Mouse (Mus musculus) left cerebral cortex, adult 8-10 months (tissue): ENCODE results near the gene Slmap. TPM values are rescaled to one million over a fixed set of nuclear protein-coding genes. Genes with fewer than 3 reads are reported as not detected.
A peak's percentile ranks its signal among the peaks of the same experiment; 100 is the strongest.
"Not testable (repeated sequence)": the region's sequence is repeated elsewhere in the genome, so short reads cannot be mapped to it uniquely, and the experiment has no call there.

ENCODE experiments used
- DNase-seq, 2 experiments: peaks; one replicate each; pipeline ENCODE4 v3.0.0; 2022; ENCODE audit warnings: low spot score in 2 of 2
- total RNA-seq, 4 experiments: library from RNA; stranded (reverse); gene quantifications; 2 replicates each; pipeline ENCODE4 v1.2.4; 2022

Gene Slmap
- total RNA-seq = 100 to 1,000 TPM; 111 to 125 (median 119) TPM

DNA sequence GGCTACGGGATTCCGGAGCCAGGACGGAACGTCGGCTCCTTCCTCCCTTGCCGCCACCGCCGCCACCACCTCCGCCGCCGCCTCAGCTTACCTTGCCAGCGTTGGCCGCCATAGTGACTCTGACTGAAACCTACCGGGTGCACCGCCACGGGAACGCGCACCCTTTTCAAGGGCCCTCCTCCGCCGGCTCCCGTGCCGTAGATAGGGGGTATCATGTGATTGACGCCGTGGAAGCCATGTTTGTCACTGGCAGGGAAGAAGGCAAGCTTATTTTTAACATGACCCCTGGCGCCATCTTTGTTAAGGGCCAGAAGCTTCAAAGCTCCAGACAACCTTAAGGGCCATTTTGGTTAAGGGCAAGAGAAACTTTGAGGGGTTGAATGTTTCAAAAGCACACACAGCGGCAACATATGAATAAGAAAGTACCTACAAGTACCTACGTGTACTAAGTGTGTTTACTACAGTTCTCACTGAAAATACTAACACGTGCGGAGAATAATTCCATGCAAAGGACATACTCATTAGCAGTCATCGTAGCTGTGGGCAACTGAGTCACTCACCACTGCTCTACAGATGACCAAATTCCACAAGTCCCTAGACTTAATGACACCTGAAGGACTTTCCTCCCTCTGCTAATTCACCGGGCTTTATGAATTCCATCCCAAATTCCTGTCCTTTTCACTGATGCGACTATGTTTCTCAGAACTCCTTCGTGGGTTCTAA, at the start of gene Slmap:
Gene Slmap, minus strand, starts transcription at position 175 of the 723 bp plus-strand sequence.
- DNase-seq = peak; percentile 98 to 99

DNA sequence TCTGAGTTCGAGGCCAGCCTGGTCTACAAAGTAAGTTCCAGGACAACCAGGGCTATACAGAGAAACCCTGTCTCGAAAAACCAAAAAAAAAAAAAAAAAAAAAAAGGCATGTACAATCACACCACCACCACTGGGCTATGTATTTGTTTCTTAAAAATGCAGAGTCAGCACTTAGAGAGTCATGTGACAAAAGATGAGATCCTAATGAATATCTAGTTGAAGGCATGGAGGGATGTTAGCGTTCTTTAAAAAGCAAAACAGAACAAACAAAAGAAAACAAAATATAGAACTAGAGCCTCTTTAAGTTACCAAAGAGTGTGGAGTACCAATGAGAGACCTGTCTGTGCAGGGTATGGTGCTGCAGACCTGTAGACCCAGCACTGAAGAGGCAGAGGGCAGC, 48.9 kb upstream of the Slmap start:
- DNase-seq = no peak

DNA sequence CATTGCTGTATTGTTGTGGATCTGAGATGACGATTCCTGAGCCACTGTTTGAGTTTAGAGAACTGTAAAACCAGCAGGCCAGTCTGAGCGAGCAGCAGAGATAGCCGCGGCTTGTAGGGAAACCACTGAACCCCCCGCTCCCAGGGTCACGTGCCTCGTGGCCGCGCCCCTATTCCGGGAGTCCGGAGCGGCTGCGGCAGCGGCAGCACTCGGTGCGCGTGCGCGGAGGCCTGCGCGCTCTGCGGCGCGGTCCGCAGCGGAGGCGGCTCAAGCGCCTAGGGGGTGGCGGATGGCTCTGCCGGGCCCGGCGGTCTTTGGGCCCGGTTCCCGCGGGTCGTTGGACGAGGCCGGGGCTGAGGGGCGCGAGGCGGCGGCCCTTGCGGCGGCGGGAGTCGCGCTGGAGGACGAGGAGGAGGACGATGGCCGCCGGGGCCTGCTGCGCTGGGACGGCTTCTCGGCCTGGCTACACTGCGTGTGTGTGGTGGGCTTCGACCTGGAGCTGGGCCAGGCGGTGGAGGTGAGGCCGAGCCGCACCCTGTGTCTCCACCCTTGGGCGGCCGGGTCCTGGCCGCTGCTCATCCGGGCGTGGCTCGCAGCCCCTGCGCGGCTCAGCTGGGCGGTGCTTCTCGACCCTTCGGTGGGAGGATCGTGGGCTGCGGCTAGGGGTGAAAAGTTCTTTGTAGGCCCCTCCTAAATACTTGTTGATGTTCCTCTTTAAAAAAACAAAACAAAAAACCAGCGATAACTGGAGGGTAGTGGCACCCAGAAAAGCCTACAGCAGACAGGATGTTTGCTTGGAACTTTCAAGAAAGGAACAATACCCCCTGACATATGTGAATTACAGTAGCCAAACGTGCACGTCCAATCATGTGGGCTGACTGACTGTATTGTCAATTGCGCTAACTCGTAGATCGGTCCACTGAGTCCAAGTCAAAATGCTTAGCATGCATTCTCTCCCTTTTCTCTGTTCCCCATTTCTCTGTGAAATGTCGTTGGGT, 44.9 kb upstream of the Slmap start:
- DNase-seq = peak; percentile 59 to 84

DNA sequence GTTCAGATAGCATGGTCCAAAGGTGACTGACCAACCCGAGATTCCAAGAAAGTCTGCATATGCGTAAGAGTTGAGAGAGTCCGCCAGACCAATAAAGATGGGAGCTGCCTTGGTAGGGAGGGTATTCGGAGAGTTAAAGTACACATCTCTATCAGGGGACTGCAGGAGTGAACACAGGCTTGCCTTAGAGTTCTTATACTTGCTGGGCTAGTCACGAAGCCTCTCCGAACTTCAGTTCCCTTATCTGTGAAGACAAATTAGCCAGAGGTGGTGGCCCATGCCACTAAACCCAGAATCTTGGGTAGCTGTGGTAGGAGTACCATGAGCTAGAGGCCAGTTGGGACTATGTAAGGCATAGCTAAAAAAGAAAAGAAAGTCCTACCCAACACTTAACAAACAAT, 44.1 kb upstream of the Slmap start:
- DNase-seq = no peak

DNA sequence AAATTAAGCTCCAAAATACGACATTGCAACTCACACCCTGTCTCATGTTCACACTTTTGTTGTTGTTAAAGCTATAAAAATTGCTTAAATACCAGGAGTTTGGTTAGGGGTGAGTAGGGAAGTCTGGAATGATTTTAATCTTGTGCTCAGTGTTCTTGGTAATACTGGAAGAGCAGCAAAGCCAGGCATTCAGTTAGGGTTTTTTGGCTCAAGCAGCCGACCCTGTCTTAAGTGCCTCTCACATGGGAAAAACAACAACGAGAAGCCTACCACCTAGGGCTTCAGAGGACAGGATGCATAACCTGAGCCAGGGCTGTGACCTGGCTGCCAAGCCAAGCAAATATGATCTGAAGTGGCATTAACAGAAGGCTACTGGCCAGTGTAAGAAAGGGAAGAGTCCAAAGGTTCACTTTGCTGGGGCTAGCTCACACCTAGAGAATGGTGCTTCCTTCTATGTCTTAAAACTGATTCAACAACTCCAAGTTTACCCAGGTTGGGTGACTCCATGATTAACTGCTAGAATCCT, 41.6 kb upstream of the Slmap start:
- DNase-seq = no peak

DNA sequence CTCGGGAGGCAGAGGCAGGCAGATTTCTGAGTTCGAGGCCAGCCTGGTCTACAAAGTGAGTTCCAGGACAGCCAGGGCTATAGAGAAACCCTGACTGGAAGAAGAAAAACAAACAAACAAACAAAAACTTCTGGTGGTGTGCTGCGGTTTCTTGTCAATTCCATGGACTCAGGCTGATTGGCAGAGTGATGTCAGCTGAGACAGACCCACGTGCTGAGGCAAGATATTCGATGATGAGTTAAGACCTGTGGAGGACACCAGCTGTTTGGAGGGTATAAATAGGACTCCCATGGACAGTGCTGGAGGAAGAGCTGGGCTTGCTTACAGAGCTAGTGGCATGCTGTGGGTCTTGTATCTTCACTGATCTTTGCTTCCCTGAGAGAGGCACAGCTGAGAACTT, 38.8 kb upstream of the Slmap start, which contains the start of gene Dennd6a:
Gene Dennd6a, plus strand, starts transcription at position 301 of the 400 bp plus-strand sequence.
- not testable (repeated sequence) for DNase-seq

DNA sequence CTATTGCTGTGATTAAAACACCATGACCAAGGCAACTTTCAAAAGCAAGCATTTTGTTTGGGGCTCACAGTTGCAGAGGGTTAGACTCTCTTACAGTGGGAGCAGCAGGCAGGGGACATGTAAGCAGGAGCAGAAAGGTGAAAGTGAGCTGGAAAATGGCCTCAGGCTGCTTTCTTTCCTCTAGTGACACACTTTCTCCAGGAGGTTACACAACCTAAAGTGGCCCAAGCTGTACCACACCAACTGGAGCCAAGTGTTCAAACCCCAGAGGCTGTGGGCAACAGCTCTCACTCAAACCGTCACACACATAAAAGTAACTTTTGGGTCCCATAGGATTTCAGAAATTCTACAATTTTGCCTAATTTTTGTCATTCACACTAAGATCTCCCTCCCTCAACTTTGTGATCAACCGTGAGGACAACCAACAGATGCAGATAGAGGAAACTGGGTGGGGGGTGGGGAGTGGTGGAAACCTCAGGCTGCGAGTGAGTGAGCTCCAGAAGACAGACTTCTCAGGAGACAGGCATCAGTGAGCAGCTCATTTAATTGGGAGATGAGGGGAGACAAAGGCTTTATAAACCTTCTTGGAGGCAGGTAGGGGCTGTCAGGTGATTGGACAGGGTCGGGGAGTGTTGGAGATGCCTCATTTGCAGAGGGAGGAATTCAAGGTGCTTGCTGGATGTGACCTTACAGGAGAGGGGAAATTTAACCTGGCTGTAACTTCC, 37.4 kb upstream of the Slmap start:
- DNase-seq = no peak

DNA sequence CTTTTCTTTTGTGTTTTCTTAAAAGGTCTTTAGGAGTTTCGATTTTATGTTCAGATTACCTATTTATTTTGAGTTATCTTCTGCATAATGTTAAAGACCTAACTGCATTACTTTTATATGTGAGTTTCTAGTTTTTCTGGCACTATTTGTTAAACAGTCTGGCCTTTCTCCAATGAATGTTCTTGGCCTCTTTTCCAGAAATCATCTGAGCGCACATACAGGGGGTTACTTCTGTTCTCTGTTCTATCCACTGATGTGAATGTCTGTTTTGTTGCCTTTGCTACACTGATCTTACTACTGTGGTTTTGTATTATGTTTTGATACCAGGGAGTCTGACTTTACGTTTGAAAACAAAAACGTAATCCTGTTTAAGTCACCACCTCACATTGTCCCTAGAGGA, 35.1 kb upstream of the Slmap start:
- no peak for DNase-seq

DNA sequence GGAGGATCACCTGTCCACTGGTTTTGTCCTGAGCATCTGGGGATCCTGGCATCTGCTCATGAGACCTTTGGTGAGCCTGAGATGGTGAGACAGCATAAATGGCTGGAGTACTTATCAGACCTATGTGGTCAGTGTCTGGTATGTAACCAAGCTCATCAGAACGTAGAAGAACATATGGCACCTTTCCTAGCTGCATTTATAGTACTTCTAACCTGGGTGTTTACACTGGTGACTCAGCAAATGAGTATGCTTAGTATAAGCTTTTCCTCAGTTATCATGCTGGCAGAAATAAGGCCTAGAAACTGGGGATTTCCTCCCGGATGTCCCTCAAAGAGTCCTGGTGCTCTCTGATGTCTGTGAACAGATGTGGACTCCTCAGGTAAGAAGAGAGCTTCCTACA, 27.5 kb upstream of the Slmap start:
- no peak for DNase-seq

DNA sequence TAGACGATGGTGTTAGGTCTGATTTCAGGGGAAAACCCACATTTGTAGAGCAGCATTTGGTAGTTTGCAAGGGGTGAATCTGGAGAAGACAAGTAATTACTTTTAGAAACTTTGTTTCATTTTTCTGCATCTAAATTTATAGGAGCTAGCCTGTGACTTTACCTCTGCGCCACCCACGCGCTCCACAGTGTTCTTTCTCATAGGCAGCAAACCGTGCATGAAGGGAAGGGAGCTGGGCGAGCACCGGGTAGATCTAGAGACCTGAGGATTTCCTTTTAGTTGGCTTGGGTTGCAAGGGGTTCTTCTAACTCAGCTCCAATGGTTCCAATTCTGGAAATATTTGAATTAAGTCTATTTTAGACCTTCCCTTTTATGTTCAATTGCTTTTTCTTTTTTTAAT, 23.8 kb upstream of the Slmap start:
- peak in 1 of 2 experiments; percentile 25 for DNase-seq

DNA sequence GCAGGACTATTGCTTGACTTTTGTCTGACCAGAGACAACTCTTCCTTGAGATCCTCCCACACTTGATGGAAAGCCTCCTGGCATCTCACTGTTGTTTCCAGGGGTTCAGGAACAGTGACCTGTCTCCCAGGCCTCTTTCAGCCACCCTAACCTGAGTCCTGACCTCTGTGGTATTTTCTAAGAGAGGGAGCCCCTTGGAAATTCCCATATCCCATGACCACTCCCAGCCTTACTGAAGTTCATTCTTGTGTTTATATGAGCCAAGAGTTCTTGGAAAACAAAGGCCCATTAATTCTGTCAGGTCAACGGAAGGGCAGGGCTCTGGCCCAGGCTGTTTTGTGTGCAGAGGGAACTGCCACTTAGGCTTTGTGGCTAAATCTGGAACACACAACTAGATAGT, 22.9 kb upstream of the Slmap start:
- no peak for DNase-seq

DNA sequence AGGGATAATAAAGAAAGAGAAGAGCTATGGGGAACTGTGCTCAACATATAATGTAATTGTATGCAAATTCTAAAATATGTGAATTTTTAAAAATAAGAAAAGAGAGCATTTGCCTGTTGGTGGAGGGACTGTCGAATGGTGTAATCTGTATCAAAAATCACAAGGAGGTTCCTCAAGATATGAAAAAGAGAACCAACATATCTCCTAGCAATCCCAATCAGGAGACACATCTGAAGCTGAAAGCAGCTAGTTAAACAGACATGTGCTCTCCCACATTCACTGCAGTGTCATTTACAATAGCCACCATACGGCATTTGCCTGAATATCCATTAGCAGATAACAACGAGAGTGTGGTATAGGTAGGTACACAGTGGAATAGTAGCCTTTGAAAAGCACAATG, 18.1 kb upstream of the Slmap start:
- DNase-seq = no peak

DNA sequence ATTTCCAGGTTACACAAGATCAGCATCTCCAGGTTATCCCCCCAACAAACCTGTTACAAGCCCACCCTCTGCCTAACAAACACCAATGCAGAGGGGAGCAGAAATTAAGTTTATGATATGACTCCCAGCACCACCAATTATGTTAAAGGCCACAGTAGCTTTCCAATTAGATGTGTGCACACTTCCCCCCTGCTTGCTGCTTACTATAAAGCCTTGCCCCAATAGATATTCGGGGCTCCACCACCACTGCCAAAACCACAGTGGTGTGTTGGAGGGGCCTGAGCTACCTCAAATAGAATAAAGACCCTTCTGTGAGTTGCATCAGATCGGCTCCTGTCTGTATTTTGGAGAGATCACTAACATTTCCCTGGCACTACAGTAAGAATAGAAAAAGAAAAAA, 17.7 kb upstream of the Slmap start:
- no peak for DNase-seq

DNA sequence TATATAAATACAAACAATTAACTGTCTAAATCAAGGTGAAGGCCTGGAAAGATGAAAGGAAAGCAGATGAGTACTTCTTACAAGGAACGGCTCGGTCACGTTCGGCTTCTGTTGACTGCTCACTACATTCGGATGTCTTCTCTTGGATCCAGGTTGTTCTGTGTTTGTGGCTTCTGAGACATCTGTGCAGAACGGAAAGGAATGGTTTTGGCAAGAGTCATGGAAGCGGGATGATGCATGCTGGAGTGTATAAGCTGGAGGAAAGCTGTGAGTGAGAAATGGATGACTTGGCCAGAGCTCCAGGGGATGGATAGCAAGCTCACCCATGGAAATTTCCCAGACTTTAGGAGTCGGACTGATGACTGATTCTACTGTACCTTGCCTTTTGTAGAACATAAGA, 16.0 kb upstream of the Slmap start:
- DNase-seq = no peak

DNA sequence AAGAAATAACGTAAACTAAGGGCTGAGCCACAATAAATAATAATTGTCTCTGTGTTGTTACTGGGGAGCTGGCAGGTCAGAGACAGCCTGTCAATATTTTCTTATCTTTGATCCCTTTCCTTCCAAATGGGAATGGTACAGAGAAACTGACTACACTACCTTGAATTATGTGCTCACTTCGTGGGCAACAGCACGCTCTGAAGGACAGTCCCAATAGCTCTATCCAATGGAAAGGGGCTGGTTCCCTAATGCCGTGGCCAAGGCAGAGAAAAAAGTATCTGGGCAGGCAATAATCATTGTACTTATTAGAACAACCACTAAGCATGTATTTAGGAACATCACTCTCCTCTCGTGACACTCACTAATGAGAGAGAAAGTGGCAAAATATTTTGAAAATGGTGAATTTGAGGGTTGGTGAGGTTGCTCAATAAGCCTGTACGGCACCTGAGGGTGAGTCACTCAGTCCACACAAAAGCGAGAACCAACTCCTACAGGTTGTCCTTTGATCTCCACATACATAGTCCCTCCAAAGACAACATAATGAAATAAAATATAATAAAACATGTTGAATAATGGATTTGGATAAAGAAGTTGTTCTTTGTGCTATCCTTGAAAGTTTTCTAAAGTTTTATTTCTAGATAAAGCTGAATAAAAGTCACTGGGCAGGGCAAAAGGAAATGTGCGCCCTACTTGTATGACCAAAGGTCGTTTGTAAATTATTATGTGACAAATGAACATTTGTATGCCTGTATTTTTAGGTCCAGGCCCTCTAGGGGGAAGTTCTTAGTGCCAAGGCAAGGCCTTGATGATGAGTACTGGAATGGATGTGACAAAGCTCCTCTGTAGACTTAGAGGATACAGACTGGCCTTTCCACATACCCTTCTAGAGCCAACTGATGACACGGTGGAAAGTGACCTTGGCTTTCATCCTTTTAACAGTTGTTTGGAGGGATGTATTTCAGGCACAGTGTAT, 13.1 kb upstream of the Slmap start:
- no peak for DNase-seq

DNA sequence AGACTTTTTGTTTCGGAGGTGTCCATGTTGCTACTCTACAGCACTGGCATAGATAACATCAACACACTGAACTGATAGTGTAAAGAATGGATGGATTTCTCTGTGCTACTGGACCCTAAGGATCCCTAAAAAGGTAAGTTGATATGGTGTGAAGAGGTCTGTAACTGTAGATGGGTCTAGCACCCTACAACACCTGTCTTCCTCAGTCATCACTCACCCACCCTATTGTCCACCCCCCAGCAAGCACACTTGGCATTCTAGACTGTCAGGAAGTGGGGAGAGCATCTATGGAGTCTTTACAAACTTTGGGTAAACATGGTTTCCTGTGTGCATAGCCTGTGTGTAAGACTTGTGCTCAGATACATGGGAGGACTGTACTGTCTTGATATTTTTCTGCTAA, 7.4 kb upstream of the Slmap start:
- no peak for DNase-seq

DNA sequence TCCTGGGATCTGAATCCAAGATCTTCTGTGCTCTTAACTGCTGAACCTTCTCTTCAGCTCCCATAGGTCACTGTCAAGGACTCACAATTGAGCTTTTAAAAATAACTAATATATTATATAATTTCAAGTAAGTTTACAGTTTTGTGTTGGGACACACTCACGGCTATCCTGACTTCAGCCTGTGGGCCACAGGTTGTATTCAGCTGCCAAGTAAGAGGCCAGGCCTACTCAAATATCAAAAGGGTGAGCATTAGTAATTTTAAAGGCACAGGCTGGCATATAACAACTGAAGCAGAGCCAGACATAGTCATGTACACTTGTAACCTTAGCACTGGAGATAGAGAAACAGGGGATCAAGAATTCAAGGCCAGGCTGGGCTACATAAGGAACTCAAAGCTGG, 5.8 kb upstream of the Slmap start:
- DNase-seq = no peak

DNA sequence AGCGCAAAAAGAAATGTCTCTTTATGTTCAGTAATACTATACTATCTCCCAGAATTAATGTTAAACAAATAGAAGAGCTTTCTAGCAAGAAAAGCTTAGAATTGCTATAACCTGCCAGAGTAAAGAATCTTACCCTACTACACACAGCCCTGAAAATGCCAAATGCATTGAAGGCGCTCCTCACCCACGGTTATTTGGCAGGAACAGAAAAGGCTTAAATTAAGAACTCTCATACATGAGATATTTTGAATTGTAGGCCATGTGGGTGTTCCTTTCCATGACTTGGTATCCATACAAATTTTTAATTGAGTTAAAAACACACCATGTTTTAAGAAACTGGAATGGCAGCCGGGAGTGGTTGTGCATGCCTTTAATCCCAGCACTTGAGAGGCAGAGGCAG, 4.5 kb upstream of the Slmap start:
- peak in 1 of 2 experiments; percentile 37 for DNase-seq

DNA sequence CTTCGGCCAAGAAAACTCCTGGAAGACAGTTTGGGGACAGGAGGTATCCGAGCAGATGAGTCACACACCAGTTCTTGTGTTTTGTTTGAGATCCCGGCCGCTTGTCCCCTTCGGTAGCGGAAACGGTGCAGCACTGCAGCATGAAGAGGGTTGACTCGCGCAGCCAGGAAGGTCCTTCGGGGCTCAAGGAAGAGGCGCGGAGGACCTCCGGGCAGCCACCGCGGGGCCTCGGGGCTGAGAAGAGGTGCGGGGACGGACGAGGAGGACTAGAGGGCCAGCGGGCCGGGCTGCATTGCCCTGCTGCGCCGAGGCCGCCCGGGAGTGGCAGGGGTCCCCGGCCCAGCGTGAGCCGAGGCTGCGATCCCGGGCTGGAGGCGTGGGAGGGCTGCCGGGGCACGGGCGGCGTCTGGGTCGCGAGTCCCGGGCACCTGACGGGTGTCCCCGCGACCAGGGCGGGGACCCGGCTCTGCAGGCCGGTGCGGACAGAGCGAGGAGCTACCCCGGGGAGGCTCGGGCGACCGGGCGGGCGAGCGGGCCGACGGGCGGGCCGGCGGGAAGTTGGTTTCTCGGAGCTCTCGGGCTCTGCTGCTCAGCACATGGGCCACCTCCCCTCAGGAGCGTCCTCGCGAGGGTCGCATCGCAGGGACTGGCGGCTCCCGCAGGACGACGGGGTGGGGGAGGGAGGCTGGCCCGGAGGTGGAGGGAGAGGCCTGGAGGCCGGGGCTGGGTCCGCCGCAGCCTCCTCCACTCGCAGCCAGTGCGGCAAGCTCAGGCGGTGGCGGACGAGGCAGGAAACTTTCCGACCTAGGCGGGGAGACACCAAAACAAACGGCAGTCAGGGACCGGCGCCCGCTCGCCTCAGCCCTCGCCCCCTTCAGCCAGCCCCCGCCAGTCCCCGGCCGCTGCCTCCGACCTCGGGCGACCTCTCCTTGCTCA, 642 bp downstream of the Slmap start:
- DNase-seq = peak; percentile 19 to 24
